Mouse (Mus musculus): ENCODE results near the gene Zfp692. TPM values are rescaled to one million over a fixed set of nuclear protein-coding genes. Genes with fewer than 3 reads are reported as not detected.

Gene Zfp692
- total and polyA plus RNA-seq, 3 experiments, result 25.7 to 38.0 TPM; not detected in 1

DNA sequence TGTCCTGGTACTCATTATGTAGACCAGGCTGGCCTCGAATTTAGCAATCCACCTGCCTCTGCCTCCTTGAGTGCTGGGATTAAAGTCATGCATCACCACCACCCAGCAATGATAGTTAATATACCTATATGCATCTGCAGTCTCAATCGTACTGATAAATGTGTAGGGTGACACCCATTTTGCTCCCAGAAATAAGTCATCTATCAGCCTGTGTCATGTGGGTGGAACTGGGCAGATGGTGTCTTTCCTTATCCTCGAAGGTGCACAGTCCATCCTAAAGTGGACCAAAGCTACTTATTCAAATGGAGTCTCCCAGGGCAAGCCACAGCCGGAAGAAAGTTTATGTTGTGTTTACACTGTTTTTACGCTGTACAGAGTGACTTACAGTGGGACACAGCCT, 44.3 kb downstream of the Zfp692 start:
- no peak overlapping the region for H3K4me3 ChIP-seq (ENCODE audit: control insufficient read depth in 1 of 2, insufficient read depth in 1 of 2, low read depth in 2 of 2, low read length in 2 of 2)
- peaks cover 0 to 32% of the 10 kb centered on the region in 2 experiments; a peak in 3 of 4 replicates for H3K36me3 ChIP-seq (ENCODE audit: control insufficient read depth in 1 of 2, insufficient read depth in 2 of 2, low read length in 2 of 2)
- no peak overlapping the region for H3K27ac ChIP-seq (ENCODE audit: control insufficient read depth, low read depth, low read length)
- no peak for TF ChIP-seq CHD2 (IDR thresholded peaks at IDR 0.05; ENCODE audit: low read length)
- no peak for TF ChIP-seq TAL1 (IDR thresholded peaks at IDR 0.05; ENCODE audit: low read length)
- no peak for TF ChIP-seq GATA1 (IDR thresholded peaks at IDR 0.05; ENCODE audit: low read depth, low read length)
- H3K9ac ChIP-seq (ENCODE audit: control insufficient read depth, low read depth, low read length, poor library complexity, severe bottlenecking), result no peak overlapping the region
- DNase-seq (ENCODE audit: low read depth, low spot score), result no peak
- H3K9me3 ChIP-seq (replicated peaks; ENCODE audit: insufficient read depth, low read length), result no peaks in the 10 kb centered on the region
- H3K79me2 ChIP-seq (ENCODE audit: control insufficient read depth, insufficient read depth, low read length, poor library complexity), result no peaks in the 10 kb centered on the region
- H3K4me1 ChIP-seq (ENCODE audit: control insufficient read depth in 1 of 2, insufficient read depth in 2 of 2, low read length in 2 of 2), result peaks cover 17 to 40% of the 10 kb centered on the region in 2 experiments
- no peaks in the 10 kb centered on the region for H3K27me3 ChIP-seq (ENCODE audit: control insufficient read depth in 1 of 2, insufficient read depth in 2 of 2, low read length in 2 of 2)

DNA sequence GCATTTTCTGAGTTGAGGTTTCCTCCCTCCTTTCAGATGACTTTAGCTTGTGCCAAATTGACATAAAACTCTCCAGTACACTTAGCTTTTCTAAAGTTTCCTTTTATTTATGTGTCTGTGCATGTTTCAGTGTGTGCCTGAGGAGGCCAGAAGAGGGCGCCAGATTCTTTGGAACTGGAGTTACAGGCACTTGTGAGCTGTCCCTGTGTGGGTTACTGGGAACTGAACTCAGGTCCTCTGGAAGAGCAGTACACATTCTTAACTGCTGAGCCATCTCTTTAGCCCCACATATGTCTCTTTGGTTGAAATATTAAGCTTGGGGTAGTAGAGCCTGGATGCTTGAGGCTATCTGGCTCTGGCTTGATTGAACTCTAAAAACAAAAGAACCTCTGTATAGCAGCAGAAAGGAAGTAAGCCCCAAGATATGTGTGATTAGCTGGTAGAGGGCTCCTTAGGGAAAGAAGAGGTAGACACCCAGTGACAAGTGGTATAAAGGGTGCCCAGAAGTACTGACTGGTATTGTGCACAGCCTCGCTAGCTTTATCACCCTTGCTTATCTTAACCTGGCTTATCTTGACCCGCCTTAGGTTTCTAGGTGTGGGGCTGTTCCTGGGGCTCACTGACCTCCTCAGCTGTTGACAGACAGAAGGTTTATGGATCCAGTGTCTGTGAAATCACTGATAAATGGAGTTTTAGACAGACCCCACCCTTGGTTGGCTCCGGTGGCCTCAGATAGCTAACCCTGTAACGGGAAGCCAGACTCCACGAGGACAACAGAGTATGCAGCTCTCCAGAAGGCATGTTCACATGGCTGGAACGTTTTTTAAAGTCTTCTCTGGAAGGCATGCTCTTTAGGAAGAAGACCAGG, 46.0 kb downstream of the Zfp692 start:
- H3K9me3 ChIP-seq (replicated peaks; ENCODE audit: insufficient read depth, low read length), result no peaks in the 10 kb centered on the region
- H3K79me2 ChIP-seq (ENCODE audit: control insufficient read depth, insufficient read depth, low read length, poor library complexity), result no peaks in the 10 kb centered on the region
- peak; percentile 95 for DNase-seq (ENCODE audit: low read depth, low spot score)
- H3K4me3 ChIP-seq (ENCODE audit: control insufficient read depth in 1 of 2, insufficient read depth in 1 of 2, low read depth in 2 of 2, low read length in 2 of 2), result peak overlapping the region in 1 of 2 experiments; percentile 15; a peak in 2 of 4 replicates
- H3K27ac ChIP-seq (ENCODE audit: control insufficient read depth, low read depth, low read length), result peak overlapping the region; percentile 84
- H3K36me3 ChIP-seq (ENCODE audit: control insufficient read depth in 1 of 2, insufficient read depth in 2 of 2, low read length in 2 of 2), result peaks cover 0 to 32% of the 10 kb centered on the region in 2 experiments; a peak in 2 of 4 replicates
- H3K9ac ChIP-seq (ENCODE audit: control insufficient read depth, low read depth, low read length, poor library complexity, severe bottlenecking), result peak overlapping the region; percentile 43
- H3K4me1 ChIP-seq (ENCODE audit: control insufficient read depth in 1 of 2, insufficient read depth in 2 of 2, low read length in 2 of 2), result peaks cover 17 to 50% of the 10 kb centered on the region in 2 experiments
- H3K27me3 ChIP-seq (ENCODE audit: control insufficient read depth in 1 of 2, insufficient read depth in 2 of 2, low read length in 2 of 2), result no peaks in the 10 kb centered on the region
- TF ChIP-seq GABPA (IDR thresholded peaks at IDR 0.05; ENCODE audit: low read depth, low read length) (no peak), ETS1 (IDR thresholded peaks at IDR 0.05; ENCODE audit: low read depth, low read length) (peak; percentile 97), RAD21 (IDR thresholded peaks at IDR 0.05; ENCODE audit: low read depth, low read length) (peak; percentile 86), JUND (IDR thresholded peaks at IDR 0.05; ENCODE audit: low read depth, low read length) (no peak; the same call in none of the 2 replicates), HCFC1 (IDR thresholded peaks at IDR 0.05; ENCODE audit: low read depth, low read length) (no peak; the same call in none of the 2 replicates), TBP (IDR thresholded peaks at IDR 0.05; ENCODE audit: low read depth, low read length) (0 out of 2 replicates have a peak, but pooled peaks have one; percentile 38), UBTF (IDR thresholded peaks at IDR 0.05; ENCODE audit: borderline replicate concordance, insufficient read depth, low read depth, low read length) (no peak), CTCF (IDR thresholded peaks at IDR 0.05 in 2 of 3, conservative IDR thresholded peaks at IDR 0.05 in 1 of 3; ENCODE audit: control insufficient read depth in 1 of 3, insufficient read depth in 1 of 3, low read depth in 2 of 3, low read length in 3 of 3, poor library complexity in 1 of 3, severe bottlenecking in 1 of 3) (peak; percentile 75 to 83 (median 79)), NRF1 (IDR thresholded peaks at IDR 0.05; ENCODE audit: insufficient read depth, low read depth, low read length, poor library complexity, severe bottlenecking) (no peak), NELFE (IDR thresholded peaks at IDR 0.05; ENCODE audit: low read depth, low read length) (no peak), POLR2A (IDR thresholded peaks at IDR 0.05; ENCODE audit: control insufficient read depth in 1 of 2, insufficient read depth in 1 of 2, low read depth in 1 of 2, low read length in 2 of 2, poor library complexity in 1 of 2) (peak in 1 of 2 experiments; percentile 53; a peak in 1 of 4 replicates), GATA1 (IDR thresholded peaks at IDR 0.05; ENCODE audit: low read depth, low read length) (peak; percentile 100), CHD2 (IDR thresholded peaks at IDR 0.05; ENCODE audit: low read length) (no peak; the same call in 1 of the 2 replicates), MYC (IDR thresholded peaks at IDR 0.05; ENCODE audit: low read depth, low read length) (peak; percentile 94), TAL1 (IDR thresholded peaks at IDR 0.05; ENCODE audit: low read length) (peak; percentile 80), MAFK (IDR thresholded peaks at IDR 0.05; ENCODE audit: borderline replicate concordance, low read depth, low read length) (peak; percentile 69; the same call in 1 of the 2 replicates), SMC3 (IDR thresholded peaks at IDR 0.05; ENCODE audit: low read depth, low read length) (peak; percentile 66), USF1 (IDR thresholded peaks at IDR 0.05; ENCODE audit: low read depth, low read length) (peak; percentile 29; the same call in 1 of the 2 replicates), KAT2A (conservative IDR thresholded peaks at IDR 0.05; ENCODE audit: low read depth, low read length) (no peak), MAZ (IDR thresholded peaks at IDR 0.05; ENCODE audit: low read depth, low read length) (0 out of 2 replicates have a peak, but pooled peaks have one; percentile 5), USF2 (IDR thresholded peaks at IDR 0.05; ENCODE audit: borderline replicate concordance in 1 of 2, insufficient read depth in 1 of 2, low read depth in 1 of 2, low read length in 2 of 2) (no peak), POLR2AphosphoS5 (IDR thresholded peaks at IDR 0.05; ENCODE audit: borderline replicate concordance, low read depth, low read length) (no peak), E2F4 (IDR thresholded peaks at IDR 0.05; ENCODE audit: borderline replicate concordance, low read depth, low read length) (no peak), ZKSCAN1 (IDR thresholded peaks at IDR 0.05; ENCODE audit: low read depth, low read length) (no peak), ELF1 (IDR thresholded peaks at IDR 0.05; ENCODE audit: low read depth, low read length) (peak; percentile 37; the same call in 1 of the 2 replicates), ZMIZ1 (IDR thresholded peaks at IDR 0.05; ENCODE audit: low read depth, low read length) (peak; percentile 34; the same call in 1 of the 2 replicates), BHLHE40 (IDR thresholded peaks at IDR 0.05; ENCODE audit: borderline replicate concordance, low read depth, low read length) (peak; percentile 35)

Data from MEL (cell line).